Mouse (Mus musculus) G1E (cell line): ENCODE measurements around the gene Mapk8ip2.

Source experiments
- CTCF ChIP-seq: IDR thresholded peaks from 2 replicates; pipeline ENCODE4 v1.5.1; 2012; ENCODE audit warnings: low read depth, low read length, inconsistent platforms, mixed read lengths
- GATA1 ChIP-seq: IDR thresholded peaks from 2 replicates; pipeline ENCODE4 v1.6.1; 2012; ENCODE audit warnings: borderline replicate concordance, low read length, inconsistent platforms, mixed read lengths
- GATA2 ChIP-seq: IDR thresholded peaks from 2 replicates; pipeline ENCODE4 v1.6.1; 2012; ENCODE audit warnings: low read depth, low read length, inconsistent platforms, borderline replicate concordance
- POLR2AphosphoS5 ChIP-seq: IDR thresholded peaks from 2 replicates; pipeline ENCODE4 v1.6.1; 2012; ENCODE audit warnings: low read depth, low read length, inconsistent platforms; ENCODE audit not compliant: insufficient replicate concordance
- TAL1 ChIP-seq: conservative IDR thresholded peaks from 2 replicates; pipeline ENCODE4 v1.6.1; 2012; ENCODE audit warnings: low read depth, low read length, inconsistent platforms, mixed read lengths

DNA sequence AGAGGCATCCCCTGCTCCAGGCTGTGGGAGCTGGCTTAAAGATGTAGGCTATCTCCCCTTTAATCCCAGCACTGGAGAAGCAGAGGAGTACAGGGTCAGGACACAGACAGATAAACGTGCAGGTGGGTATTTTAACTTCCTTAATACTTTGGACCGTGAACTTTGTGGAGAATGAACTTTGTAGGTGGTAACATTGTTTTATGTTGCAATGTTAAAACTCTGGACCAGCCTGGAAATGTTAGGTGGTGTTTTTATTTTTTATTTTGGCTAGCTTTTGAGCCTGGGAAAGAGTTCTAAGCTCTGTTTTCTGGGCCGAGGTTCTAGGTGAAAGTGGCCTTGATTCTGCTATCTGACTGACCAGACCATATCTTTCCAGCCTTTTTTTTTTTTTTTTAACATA is 22.4 kb upstream of the Mapk8ip2 start:
- TF ChIP-seq CTCF (no peak), TAL1 (no peak), GATA1 (no peak), POLR2AphosphoS5 (no peak), GATA2 (no peak)
